Mouse (Mus musculus): Measurements from ENCODE around the gene Crocc2. TPM values are rescaled to one million over a fixed set of nuclear protein-coding genes. Genes with fewer than 3 reads are reported as not detected.
A peak's percentile ranks its signal among the peaks of the same experiment; 100 is the strongest.

Crocc2 gene
- polyA plus RNA-seq, 1 experiment from 2014 or later = 0.14 TPM

GRCm38 (mm10) chr1:93225731-93226520 is 57.4 kb downstream of the Crocc2 start:
- no peak for ATAC-seq (replicated peaks; ENCODE audit: insufficient number of reproducible peaks, low FRiP score, low TSS enrichment, low read depth)
- H3K27me3 ChIP-seq (ENCODE audit: control insufficient read depth, insufficient read depth, low read length) = no peaks in the 10 kb centered on the region
- no peak overlapping the region for H3K9ac ChIP-seq (replicated peaks; ENCODE audit: low read length)
- H3K4me3 ChIP-seq (ENCODE audit: low read depth, low read length) = no peak overlapping the region
- no peak overlapping the region for H3K4me2 ChIP-seq (ENCODE audit: low read depth, low read length)
- peak overlapping the region; percentile 28; the same call in 1 of the 2 replicates for H3K27ac ChIP-seq (replicated peaks; ENCODE audit: low read depth, low read length)
- no peaks in the 10 kb centered on the region for H3K36me3 ChIP-seq (replicated peaks; ENCODE audit: control insufficient read depth, insufficient read depth, low read depth, low read length)
- H3K4me1 ChIP-seq (ENCODE audit: control insufficient read depth, insufficient read depth, low read length) = no peaks in the 10 kb centered on the region; the same call in 1 of the 2 replicates
- DNase-seq (ENCODE audit: low spot score) = no peak
- WGBS = 81% methylated on average over 5 of the region's 5 CpGs
- no peaks in the 10 kb centered on the region for H3K9me3 ChIP-seq (replicated peaks; ENCODE audit: control insufficient read depth, low read length)

- no peak for ATAC-seq (replicated peaks; ENCODE audit: insufficient number of reproducible peaks, low FRiP score, low TSS enrichment, low read depth)
- Histone ChIP-seq H3K4me1 (ENCODE audit: control insufficient read depth, insufficient read depth, low read length) (no peaks in the 10 kb centered on the region; the same call in 1 of the 2 replicates), H3K9me3 (replicated peaks; ENCODE audit: control insufficient read depth, low read length) (no peaks in the 10 kb centered on the region), H3K36me3 (replicated peaks; ENCODE audit: control insufficient read depth, insufficient read depth, low read depth, low read length) (no peaks in the 10 kb centered on the region), H3K4me2 (ENCODE audit: low read depth, low read length) (no peak overlapping the region), H3K27me3 (ENCODE audit: control insufficient read depth, insufficient read depth, low read length) (no peaks in the 10 kb centered on the region), H3K4me3 (ENCODE audit: low read depth, low read length) (no peak overlapping the region), H3K27ac (replicated peaks; ENCODE audit: low read depth, low read length) (no peak overlapping the region), H3K9ac (replicated peaks; ENCODE audit: low read length) (no peak overlapping the region)
- no peak for DNase-seq (ENCODE audit: low spot score)
- 85% methylated on average over 7 of the region's 7 CpGs for WGBS
Measured at GRCm38 (mm10) chr1:93227303-93227975, 58.9 kb downstream of the Crocc2 start.

GRCm38 (mm10) chr1:93227976-93228365 is 59.4 kb downstream of the Crocc2 start:
- DNase-seq (ENCODE audit: low spot score) = no peak
- no peak overlapping the region for H3K4me2 ChIP-seq (ENCODE audit: low read depth, low read length)
- 97% methylated on average over 7 of the region's 7 CpGs for WGBS

GRCm38 (mm10) chr1:93229221-93229620 is 60.7 kb downstream of the Crocc2 start:
- DNase-seq (ENCODE audit: low spot score) = no peak
- Histone ChIP-seq H3K9ac (replicated peaks; ENCODE audit: low read length) (no peak overlapping the region), H3K9me3 (replicated peaks; ENCODE audit: control insufficient read depth, low read length) (no peaks in the 10 kb centered on the region), H3K4me2 (ENCODE audit: low read depth, low read length) (no peak overlapping the region), H3K27me3 (ENCODE audit: control insufficient read depth, insufficient read depth, low read length) (no peaks in the 10 kb centered on the region), H3K4me3 (ENCODE audit: low read depth, low read length) (no peak overlapping the region), H3K27ac (replicated peaks; ENCODE audit: low read depth, low read length) (no peak overlapping the region), H3K4me1 (ENCODE audit: control insufficient read depth, insufficient read depth, low read length) (no peaks in the 10 kb centered on the region; the same call in 1 of the 2 replicates), H3K36me3 (replicated peaks; ENCODE audit: control insufficient read depth, insufficient read depth, low read depth, low read length) (no peaks in the 10 kb centered on the region)
- 71% methylated on average over 6 of the region's 6 CpGs for WGBS
- ATAC-seq (replicated peaks; ENCODE audit: insufficient number of reproducible peaks, low FRiP score, low TSS enrichment, low read depth) = no peak

More at GRCm38 (mm10) chr1:93227976-93228365, 59.4 kb downstream of the Crocc2 start:
- H3K4me1 ChIP-seq (ENCODE audit: control insufficient read depth, insufficient read depth, low read length) = no peaks in the 10 kb centered on the region; the same call in 1 of the 2 replicates
- H3K27ac ChIP-seq (replicated peaks; ENCODE audit: low read depth, low read length) = no peak overlapping the region
- no peaks in the 10 kb centered on the region for H3K27me3 ChIP-seq (ENCODE audit: control insufficient read depth, insufficient read depth, low read length)
- no peak overlapping the region for H3K4me3 ChIP-seq (ENCODE audit: low read depth, low read length)
- ATAC-seq (replicated peaks; ENCODE audit: insufficient number of reproducible peaks, low FRiP score, low TSS enrichment, low read depth) = no peak
- no peaks in the 10 kb centered on the region for H3K9me3 ChIP-seq (replicated peaks; ENCODE audit: control insufficient read depth, low read length)
- H3K9ac ChIP-seq (replicated peaks; ENCODE audit: low read length) = no peak overlapping the region
- no peaks in the 10 kb centered on the region for H3K36me3 ChIP-seq (replicated peaks; ENCODE audit: control insufficient read depth, insufficient read depth, low read depth, low read length)

- Histone ChIP-seq H3K4me2 (ENCODE audit: low read depth, low read length) (no peak overlapping the region), H3K4me1 (ENCODE audit: control insufficient read depth, insufficient read depth, low read length) (no peaks in the 10 kb centered on the region; the same call in 1 of the 2 replicates), H3K27me3 (ENCODE audit: control insufficient read depth, insufficient read depth, low read length) (no peaks in the 10 kb centered on the region), H3K36me3 (replicated peaks; ENCODE audit: control insufficient read depth, insufficient read depth, low read depth, low read length) (no peaks in the 10 kb centered on the region), H3K27ac (replicated peaks; ENCODE audit: low read depth, low read length) (no peak overlapping the region), H3K4me3 (ENCODE audit: low read depth, low read length) (no peak overlapping the region), H3K9me3 (replicated peaks; ENCODE audit: control insufficient read depth, low read length) (no peaks in the 10 kb centered on the region), H3K9ac (replicated peaks; ENCODE audit: low read length) (no peak overlapping the region)
- DNase-seq (ENCODE audit: low spot score) = no peak
- 85% methylated on average over 4 of the region's 4 CpGs for WGBS
- no peak for ATAC-seq (replicated peaks; ENCODE audit: insufficient number of reproducible peaks, low FRiP score, low TSS enrichment, low read depth)
Measured at GRCm38 (mm10) chr1:93229626-93230025, 61.1 kb downstream of the Crocc2 start.

GRCm38 (mm10) chr1:93235576-93236544 is 67.3 kb downstream of the Crocc2 start, which contains the start of gene Sned1:
Sned1 (plus strand) TSS chr1:93235841.
- no peaks in the 10 kb centered on the region for H3K9me3 ChIP-seq (replicated peaks; ENCODE audit: control insufficient read depth, low read length)
- H3K4me3 ChIP-seq (ENCODE audit: low read depth, low read length) = peak within 1 kb of the TSS; percentile 58
- DNase-seq (ENCODE audit: low spot score) (peak; percentile 89), ATAC-seq (replicated peaks; ENCODE audit: insufficient number of reproducible peaks, low FRiP score, low TSS enrichment, low read depth) (peak; percentile 86)
- peaks cover 2% of the 10 kb centered on the region; the same call in 1 of the 2 replicates for H3K27me3 ChIP-seq (ENCODE audit: control insufficient read depth, insufficient read depth, low read length)
- H3K4me1 ChIP-seq (ENCODE audit: control insufficient read depth, insufficient read depth, low read length) = 0 out of 2 replicates have a peak, but pooled peaks cover 3% of the 10 kb centered on the region
- H3K36me3 ChIP-seq (replicated peaks; ENCODE audit: control insufficient read depth, insufficient read depth, low read depth, low read length) = no peaks in the 10 kb centered on the region
- peak within 1 kb of the TSS; percentile 100 for H3K4me2 ChIP-seq (ENCODE audit: low read depth, low read length)
- under 1% methylated on average over 100 of the region's 100 CpGs for WGBS
- peak within 1 kb of the TSS; percentile 65 for H3K9ac ChIP-seq (replicated peaks; ENCODE audit: low read length)
- H3K27ac ChIP-seq (replicated peaks; ENCODE audit: low read depth, low read length) = no peak within 1 kb of the TSS

GRCm38 (mm10) chr1:93236545-93236924 is 68.0 kb downstream of the Crocc2 start:
- 15% methylated on average over 3 of the region's 3 CpGs for whole genome bisulfite sequencing
- no peaks in the 10 kb centered on the region for H3K9me3 ChIP-seq (replicated peaks; ENCODE audit: control insufficient read depth, low read length)
- no peaks in the 10 kb centered on the region for H3K36me3 ChIP-seq (replicated peaks; ENCODE audit: control insufficient read depth, insufficient read depth, low read depth, low read length)
- DNase-seq (ENCODE audit: low spot score) (peak; percentile 51), ATAC-seq (replicated peaks; ENCODE audit: insufficient number of reproducible peaks, low FRiP score, low TSS enrichment, low read depth) (no peak)
- H3K27me3 ChIP-seq (ENCODE audit: control insufficient read depth, insufficient read depth, low read length) = peaks cover 2% of the 10 kb centered on the region; the same call in 1 of the 2 replicates
- H3K4me1 ChIP-seq (ENCODE audit: control insufficient read depth, insufficient read depth, low read length) = 0 out of 2 replicates have a peak, but pooled peaks cover 3% of the 10 kb centered on the region
- H3K9ac ChIP-seq (replicated peaks; ENCODE audit: low read length) = peak overlapping the region; percentile 65
- peak overlapping the region; percentile 58 for H3K4me3 ChIP-seq (ENCODE audit: low read depth, low read length)
- H3K4me2 ChIP-seq (ENCODE audit: low read depth, low read length) = peak overlapping the region; percentile 100
- no peak overlapping the region for H3K27ac ChIP-seq (replicated peaks; ENCODE audit: low read depth, low read length)

Data from embryonic facial prominence, embryonic 11.5 days (tissue).